Mouse (Mus musculus): ENCODE measurements at regions not wholly inside any gene's neighbourhood (a gene's known extent, or its start where the extent isn't known, plus 50 kb on each side); places are given as distances from the start of the nearest gene placed in this dataset.

DNA sequence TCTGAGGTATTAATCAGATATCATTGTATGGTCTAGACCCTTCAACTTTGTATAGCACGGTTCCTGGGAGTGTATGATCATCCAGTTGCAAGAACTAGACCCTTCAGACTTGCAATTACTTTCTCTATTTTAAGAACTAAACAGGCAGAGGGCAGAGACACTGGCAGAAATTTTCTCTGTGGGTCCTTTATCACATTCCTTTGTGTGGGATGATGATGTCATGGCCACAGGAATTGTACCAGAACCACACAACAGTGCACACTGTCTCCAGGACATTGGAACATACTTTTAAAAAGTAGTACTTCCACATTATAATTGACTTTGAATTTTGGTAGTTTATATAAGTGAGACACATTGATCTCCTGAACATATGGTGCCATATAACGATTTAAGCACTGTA is 674.2 kb downstream of the Rfpl4b start:
- TF ChIP-seq POLR2A (IDR thresholded peaks at IDR 0.05; ENCODE audit: low read depth, low read length) = no peak
- TF ChIP-seq CTCF (conservative IDR thresholded peaks at IDR 0.05; ENCODE audit: insufficient read depth, insufficient read length, low read depth, low read length) = no peak
- no peaks in the 10 kb centered on the region for H3K4me1 ChIP-seq (ENCODE audit: control insufficient read depth, insufficient read depth, low read length)
- WGBS = 93% methylated on average over 2 of the region's 2 CpGs
- no peaks in the 10 kb centered on the region for H3K27me3 ChIP-seq (replicated peaks; ENCODE audit: control insufficient read depth, insufficient read depth, low read length)
- H3K4me3 ChIP-seq (ENCODE audit: insufficient read depth, low read depth, low read length) = no peak overlapping the region
- H3K27ac ChIP-seq (ENCODE audit: insufficient read depth, low read depth, low read length) = no peak overlapping the region
- H3K36me3 ChIP-seq (ENCODE audit: control insufficient read depth, insufficient read depth, low read length) = no peaks in the 10 kb centered on the region
- DNase-seq = no peak

DNA sequence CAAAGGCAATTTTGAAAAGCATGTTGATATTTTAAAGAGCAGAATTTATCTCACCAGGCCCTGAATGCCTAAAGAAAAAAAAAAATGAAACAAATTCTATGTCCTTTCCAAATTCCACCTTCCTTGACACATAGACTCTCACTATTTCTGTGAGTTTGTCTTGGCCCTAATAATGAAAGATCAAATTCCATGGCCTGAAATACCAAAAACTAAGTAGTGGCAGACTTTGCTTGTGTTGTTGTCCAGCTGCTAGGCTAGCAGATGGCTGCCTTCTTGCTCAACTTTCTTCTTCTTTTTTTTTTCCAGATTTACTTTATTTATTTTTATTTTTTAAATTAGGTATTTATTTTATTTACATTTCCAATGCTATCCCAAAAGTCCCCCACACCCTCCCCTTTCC is 682.4 kb downstream of the Rfpl4b start:
- Histone ChIP-seq H3K4me3 (ENCODE audit: insufficient read depth, low read depth, low read length) (no peak overlapping the region), H3K4me1 (ENCODE audit: control insufficient read depth, insufficient read depth, low read length) (no peaks in the 10 kb centered on the region), H3K36me3 (ENCODE audit: control insufficient read depth, insufficient read depth, low read length) (no peaks in the 10 kb centered on the region), H3K27me3 (replicated peaks; ENCODE audit: control insufficient read depth, insufficient read depth, low read length) (no peaks in the 10 kb centered on the region), H3K27ac (ENCODE audit: insufficient read depth, low read depth, low read length) (no peak overlapping the region)
- DNase-seq = no peak
- TF ChIP-seq CTCF (conservative IDR thresholded peaks at IDR 0.05; ENCODE audit: insufficient read depth, insufficient read length, low read depth, low read length) (no peak), POLR2A (IDR thresholded peaks at IDR 0.05; ENCODE audit: low read depth, low read length) (no peak)

DNA sequence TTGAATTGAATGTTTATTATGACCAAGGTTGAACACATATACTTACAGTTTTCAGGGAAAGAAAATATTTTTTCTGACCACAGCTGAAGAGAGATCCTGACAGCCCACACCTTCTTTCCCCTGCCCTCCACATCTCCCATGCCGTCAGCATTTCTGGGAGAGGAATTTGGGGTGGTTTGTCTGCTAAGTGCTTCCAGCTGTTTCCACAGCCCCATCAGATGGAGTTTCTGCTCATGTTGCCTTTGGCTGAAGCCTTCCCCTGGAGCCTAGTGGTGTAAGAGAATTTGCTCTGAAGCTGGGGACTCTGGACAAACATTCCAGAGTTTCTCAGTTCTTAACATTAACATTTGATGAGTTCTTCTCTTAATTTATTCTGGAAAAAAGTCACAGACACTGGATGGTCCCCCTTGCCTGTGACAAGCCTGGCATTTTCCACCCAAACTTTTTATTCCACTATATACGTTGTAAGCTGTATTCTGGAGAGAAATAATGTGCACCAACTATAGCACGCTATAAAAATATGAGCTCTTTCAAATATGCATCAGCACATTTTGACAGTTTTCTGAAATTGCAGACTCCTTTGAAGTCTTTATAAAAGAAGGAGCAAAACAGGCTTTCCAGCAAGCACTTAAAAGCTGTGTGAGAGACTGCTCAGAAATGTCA is 699.5 kb downstream of the Rfpl4b start:
- no peak for DNase-seq
- H3K27ac ChIP-seq (ENCODE audit: insufficient read depth, low read depth, low read length) = no peak overlapping the region
- no peaks in the 10 kb centered on the region for H3K27me3 ChIP-seq (replicated peaks; ENCODE audit: control insufficient read depth, insufficient read depth, low read length)
- TF ChIP-seq CTCF (conservative IDR thresholded peaks at IDR 0.05; ENCODE audit: insufficient read depth, insufficient read length, low read depth, low read length) (no peak), POLR2A (IDR thresholded peaks at IDR 0.05; ENCODE audit: low read depth, low read length) (no peak)
- H3K4me3 ChIP-seq (ENCODE audit: insufficient read depth, low read depth, low read length) = no peak overlapping the region
- 61% methylated on average over 3 of the region's 3 CpGs for WGBS
- no peaks in the 10 kb centered on the region for H3K36me3 ChIP-seq (ENCODE audit: control insufficient read depth, insufficient read depth, low read length)
- H3K4me1 ChIP-seq (ENCODE audit: control insufficient read depth, insufficient read depth, low read length) = no peaks in the 10 kb centered on the region

GRCm38 (mm10) chr10:38118601-38119000 is 703.0 kb downstream of the Rfpl4b start:
- no peak for TF ChIP-seq CTCF (conservative IDR thresholded peaks at IDR 0.05; ENCODE audit: insufficient read depth, insufficient read length, low read depth, low read length)
- no peak for TF ChIP-seq POLR2A (IDR thresholded peaks at IDR 0.05; ENCODE audit: low read depth, low read length)
- H3K4me1 ChIP-seq (ENCODE audit: control insufficient read depth, insufficient read depth, low read length) = no peaks in the 10 kb centered on the region
- no peaks in the 10 kb centered on the region for H3K36me3 ChIP-seq (ENCODE audit: control insufficient read depth, insufficient read depth, low read length)
- WGBS = 57% methylated on average over 1 of the region's 1 CpGs
- no peak overlapping the region for H3K27ac ChIP-seq (ENCODE audit: insufficient read depth, low read depth, low read length)
- H3K27me3 ChIP-seq (replicated peaks; ENCODE audit: control insufficient read depth, insufficient read depth, low read length) = no peaks in the 10 kb centered on the region
- DNase-seq = no peak
- H3K4me3 ChIP-seq (ENCODE audit: insufficient read depth, low read depth, low read length) = no peak overlapping the region

DNA sequence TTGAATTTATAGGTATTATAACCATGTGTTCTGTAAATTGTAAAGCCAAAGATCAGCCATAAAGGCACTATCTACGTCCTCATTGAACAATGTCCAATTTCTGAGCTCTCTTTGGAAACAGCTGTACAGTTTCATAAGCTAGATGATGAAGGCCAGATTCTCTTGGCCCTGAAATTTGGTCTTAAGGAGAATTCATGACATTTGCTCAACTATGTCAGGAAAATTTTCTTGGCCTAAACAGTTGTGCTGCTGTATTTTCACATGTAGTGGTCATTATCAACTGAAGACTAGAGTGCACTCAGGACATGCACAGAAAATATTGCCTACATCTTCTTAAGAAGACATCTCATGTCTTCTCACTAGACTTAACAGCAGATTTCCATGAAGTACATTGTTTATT is 705.1 kb downstream of the Rfpl4b start:
- Histone ChIP-seq H3K27ac (ENCODE audit: insufficient read depth, low read depth, low read length) (no peak overlapping the region), H3K36me3 (ENCODE audit: control insufficient read depth, insufficient read depth, low read length) (no peaks in the 10 kb centered on the region), H3K4me3 (ENCODE audit: insufficient read depth, low read depth, low read length) (no peak overlapping the region), H3K27me3 (replicated peaks; ENCODE audit: control insufficient read depth, insufficient read depth, low read length) (no peaks in the 10 kb centered on the region), H3K4me1 (ENCODE audit: control insufficient read depth, insufficient read depth, low read length) (no peaks in the 10 kb centered on the region)
- WGBS = 85% methylated on average over 1 of the region's 1 CpGs
- TF ChIP-seq CTCF (conservative IDR thresholded peaks at IDR 0.05; ENCODE audit: insufficient read depth, insufficient read length, low read depth, low read length) = no peak
- no peak for TF ChIP-seq POLR2A (IDR thresholded peaks at IDR 0.05; ENCODE audit: low read depth, low read length)
- no peak for DNase-seq

GRCm38 (mm10) chr10:38114194-38114593 is 707.4 kb downstream of the Rfpl4b start:
- WGBS = 78% methylated on average over 2 of the region's 2 CpGs
- no peaks in the 10 kb centered on the region for H3K4me1 ChIP-seq (ENCODE audit: control insufficient read depth, insufficient read depth, low read length)
- no peak overlapping the region for H3K27ac ChIP-seq (ENCODE audit: insufficient read depth, low read depth, low read length)
- DNase-seq = no peak
- TF ChIP-seq CTCF (conservative IDR thresholded peaks at IDR 0.05; ENCODE audit: insufficient read depth, insufficient read length, low read depth, low read length) = no peak
- H3K4me3 ChIP-seq (ENCODE audit: insufficient read depth, low read depth, low read length) = no peak overlapping the region
- no peaks in the 10 kb centered on the region for H3K27me3 ChIP-seq (replicated peaks; ENCODE audit: control insufficient read depth, insufficient read depth, low read length)
- no peaks in the 10 kb centered on the region for H3K36me3 ChIP-seq (ENCODE audit: control insufficient read depth, insufficient read depth, low read length)

DNA sequence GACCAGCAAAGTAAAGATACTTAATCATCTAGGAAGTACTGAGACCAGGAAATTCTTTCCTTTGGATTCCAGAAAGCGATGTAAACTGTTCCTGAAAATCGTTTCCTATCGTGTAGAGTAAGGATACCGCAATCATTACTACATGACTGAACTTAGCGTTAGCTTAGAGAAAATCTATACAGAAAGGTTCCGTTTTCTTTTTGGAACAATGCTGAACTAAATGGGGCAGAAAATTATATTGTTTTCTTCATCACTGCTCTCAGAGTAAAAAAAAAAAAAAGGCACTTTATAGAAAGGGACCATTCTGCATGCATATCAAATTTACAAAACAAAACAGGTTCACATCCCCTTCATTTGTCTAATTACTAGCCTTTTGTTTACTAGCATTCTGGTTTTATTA is 713.0 kb downstream of the Rfpl4b start:
- 78% methylated on average over 6 of the region's 6 CpGs for WGBS
- TF ChIP-seq POLR2A (IDR thresholded peaks at IDR 0.05; ENCODE audit: low read depth, low read length) = no peak
- TF ChIP-seq CTCF (conservative IDR thresholded peaks at IDR 0.05; ENCODE audit: insufficient read depth, insufficient read length, low read depth, low read length) = no peak
- no peak overlapping the region for H3K27ac ChIP-seq (ENCODE audit: insufficient read depth, low read depth, low read length)
- no peaks in the 10 kb centered on the region for H3K36me3 ChIP-seq (ENCODE audit: control insufficient read depth, insufficient read depth, low read length)
- H3K4me3 ChIP-seq (ENCODE audit: insufficient read depth, low read depth, low read length) = no peak overlapping the region
- no peaks in the 10 kb centered on the region for H3K4me1 ChIP-seq (ENCODE audit: control insufficient read depth, insufficient read depth, low read length)
- DNase-seq = no peak
- H3K27me3 ChIP-seq (replicated peaks; ENCODE audit: control insufficient read depth, insufficient read depth, low read length) = no peaks in the 10 kb centered on the region

All from kidney, adult 2 months (tissue).